Mouse (Mus musculus): ENCODE measurements around the gene Atp1a4.

DNA sequence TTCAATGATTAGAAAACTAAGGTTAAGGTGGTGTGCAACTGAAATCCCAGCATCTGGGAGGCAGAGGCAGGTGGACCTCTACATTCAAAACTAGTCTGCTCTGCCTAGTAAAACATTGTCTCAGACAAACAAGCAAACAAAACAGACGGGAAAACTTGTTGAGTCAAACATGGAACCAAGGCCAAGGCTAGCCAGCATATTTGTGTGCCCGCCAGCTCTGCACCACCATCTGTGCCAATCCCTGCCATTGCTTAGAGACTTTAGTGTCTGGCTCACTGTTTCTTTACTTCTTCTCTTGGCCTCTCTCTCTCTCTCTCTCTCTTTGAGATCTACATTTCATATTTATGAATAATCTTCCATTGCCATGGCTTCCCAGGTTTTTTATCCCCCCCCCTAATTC is 30.0 kb downstream of the Atp1a4 start:
- TF ChIP-seq POLR2A (IDR thresholded peaks at IDR 0.05; ENCODE audit: borderline replicate concordance, extremely low read depth, low read depth, low read length) (no peak), CTCF (IDR thresholded peaks at IDR 0.05; ENCODE audit: insufficient read depth, low read length) (no peak)

Data from lung, adult 2 months (tissue).